Mouse (Mus musculus): ENCODE measurements around the gene Dock3. TPM values are rescaled to one million over a fixed set of nuclear protein-coding genes. Genes with fewer than 3 reads are reported as not detected.

Dock3 gene
- polyA plus RNA-seq, 1 experiment from 2014 or later = 0.93 TPM

- peak overlapping the region; percentile 89 for H3K4me3 ChIP-seq (ENCODE audit: low read depth, low read length)
- H3K36me3 ChIP-seq (ENCODE audit: control insufficient read depth, insufficient read depth, low read length) = peaks cover 13% of the 10 kb centered on the region
- ATAC-seq (ENCODE audit: low FRiP score, low TSS enrichment) (no peak), DNase-seq (ENCODE audit: low spot score) (no peak)
- H3K9ac ChIP-seq (ENCODE audit: low read length) = peak overlapping the region; percentile 96
- WGBS = 22% methylated on average over 43 of the region's 44 CpGs
- H3K27ac ChIP-seq (replicated peaks) = no peak overlapping the region
- H3K4me1 ChIP-seq (replicated peaks; ENCODE audit: control insufficient read depth, insufficient read depth) = peaks cover 12% of the 10 kb centered on the region
- no peaks in the 10 kb centered on the region for H3K9me3 ChIP-seq (ENCODE audit: control insufficient read depth, low read length)
- H3K4me2 ChIP-seq (replicated peaks; ENCODE audit: low read depth) = peak overlapping the region; percentile 99
- TF ChIP-seq EP300 (optimal IDR thresholded peaks at IDR 0.05) = no peak
- TF ChIP-seq CTCF (IDR thresholded peaks at IDR 0.05; ENCODE audit: low read depth) = no peak
- H3K27me3 ChIP-seq (ENCODE audit: control insufficient read depth, insufficient read depth, low read length) = no peaks in the 10 kb centered on the region
Measured at GRCm38 (mm10) chr9:106884996-106885900, 346.5 kb downstream of the Dock3 start.

GRCm38 (mm10) chr9:106884306-106884705 lies 347.4 kb downstream of the Dock3 start:
- no peak for TF ChIP-seq CTCF (IDR thresholded peaks at IDR 0.05; ENCODE audit: low read depth)
- TF ChIP-seq EP300 (optimal IDR thresholded peaks at IDR 0.05) = no peak
- Histone ChIP-seq H3K9me3 (ENCODE audit: control insufficient read depth, low read length) (no peaks in the 10 kb centered on the region), H3K9ac (ENCODE audit: low read length) (peak overlapping the region; percentile 31; the same call in 1 of the 2 replicates), H3K36me3 (ENCODE audit: control insufficient read depth, insufficient read depth, low read length) (peaks cover 17% of the 10 kb centered on the region), H3K4me2 (replicated peaks; ENCODE audit: low read depth) (peak overlapping the region; percentile 99), H3K27ac (replicated peaks) (no peak overlapping the region), H3K4me1 (replicated peaks; ENCODE audit: control insufficient read depth, insufficient read depth) (peaks cover 12% of the 10 kb centered on the region), H3K4me3 (ENCODE audit: low read depth, low read length) (peak overlapping the region; percentile 89), H3K27me3 (ENCODE audit: control insufficient read depth, insufficient read depth, low read length) (no peaks in the 10 kb centered on the region)
- 27% methylated on average over 16 of the region's 16 CpGs for WGBS
- ATAC-seq (ENCODE audit: low FRiP score, low TSS enrichment) = no peak
- DNase-seq (ENCODE audit: low spot score) = peak; percentile 38

GRCm38 (mm10) chr9:106883085-106883484 lies 348.6 kb downstream of the Dock3 start:
- no peak for TF ChIP-seq CTCF (IDR thresholded peaks at IDR 0.05; ENCODE audit: low read depth)
- no peak for TF ChIP-seq EP300 (optimal IDR thresholded peaks at IDR 0.05)
- Histone ChIP-seq H3K4me3 (ENCODE audit: low read depth, low read length) (no peak overlapping the region), H3K4me1 (replicated peaks; ENCODE audit: control insufficient read depth, insufficient read depth) (peaks cover 12% of the 10 kb centered on the region), H3K27me3 (ENCODE audit: control insufficient read depth, insufficient read depth, low read length) (no peaks in the 10 kb centered on the region), H3K36me3 (ENCODE audit: control insufficient read depth, insufficient read depth, low read length) (peaks cover 23% of the 10 kb centered on the region), H3K9ac (ENCODE audit: low read length) (no peak overlapping the region), H3K27ac (replicated peaks) (no peak overlapping the region), H3K4me2 (replicated peaks; ENCODE audit: low read depth) (no peak overlapping the region), H3K9me3 (ENCODE audit: control insufficient read depth, low read length) (no peaks in the 10 kb centered on the region)
- 73% methylated on average over 3 of the region's 3 CpGs for WGBS
- ATAC-seq (ENCODE audit: low FRiP score, low TSS enrichment) = no peak
- DNase-seq (ENCODE audit: low spot score) = no peak

GRCm38 (mm10) chr9:106882176-106882575 lies 349.5 kb downstream of the Dock3 start:
- no peak for DNase-seq (ENCODE audit: low spot score)
- ATAC-seq (ENCODE audit: low FRiP score, low TSS enrichment) = no peak
- no peak overlapping the region for H3K4me2 ChIP-seq (replicated peaks; ENCODE audit: low read depth)
- WGBS = 76% methylated on average over 4 of the region's 4 CpGs
- TF ChIP-seq EP300 (optimal IDR thresholded peaks at IDR 0.05) (no peak), CTCF (IDR thresholded peaks at IDR 0.05; ENCODE audit: low read depth) (no peak)
- H3K4me1 ChIP-seq (replicated peaks; ENCODE audit: control insufficient read depth, insufficient read depth) = peaks cover 12% of the 10 kb centered on the region
- peaks cover 23% of the 10 kb centered on the region for H3K36me3 ChIP-seq (ENCODE audit: control insufficient read depth, insufficient read depth, low read length)
- no peak overlapping the region for H3K4me3 ChIP-seq (ENCODE audit: low read depth, low read length)
- H3K27me3 ChIP-seq (ENCODE audit: control insufficient read depth, insufficient read depth, low read length) = no peaks in the 10 kb centered on the region
- H3K27ac ChIP-seq (replicated peaks) = no peak overlapping the region
- H3K9me3 ChIP-seq (ENCODE audit: control insufficient read depth, low read length) = no peaks in the 10 kb centered on the region
- no peak overlapping the region for H3K9ac ChIP-seq (ENCODE audit: low read length)

- H3K4me2 ChIP-seq (replicated peaks; ENCODE audit: low read depth) = no peak overlapping the region
- H3K9ac ChIP-seq (ENCODE audit: low read length) = no peak overlapping the region
- DNase-seq (ENCODE audit: low spot score) (no peak), ATAC-seq (ENCODE audit: low FRiP score, low TSS enrichment) (no peak)
- WGBS = 66% methylated on average over 4 of the region's 4 CpGs
- TF ChIP-seq EP300 (optimal IDR thresholded peaks at IDR 0.05) (no peak), CTCF (IDR thresholded peaks at IDR 0.05; ENCODE audit: low read depth) (0 out of 2 replicates have a peak, but pooled peaks have one; percentile 1)
- H3K27me3 ChIP-seq (ENCODE audit: control insufficient read depth, insufficient read depth, low read length) = no peaks in the 10 kb centered on the region
- peaks cover 26% of the 10 kb centered on the region for H3K36me3 ChIP-seq (ENCODE audit: control insufficient read depth, insufficient read depth, low read length)
- H3K4me3 ChIP-seq (ENCODE audit: low read depth, low read length) = no peak overlapping the region
- peaks cover 12% of the 10 kb centered on the region for H3K4me1 ChIP-seq (replicated peaks; ENCODE audit: control insufficient read depth, insufficient read depth)
- H3K27ac ChIP-seq (replicated peaks) = no peak overlapping the region
- H3K9me3 ChIP-seq (ENCODE audit: control insufficient read depth, low read length) = no peaks in the 10 kb centered on the region
Measured at GRCm38 (mm10) chr9:106881071-106881755, 350.5 kb downstream of the Dock3 start.
